11 mouse cellular contexts compared by ENCODE assay signal in the genomic region with DNA sequence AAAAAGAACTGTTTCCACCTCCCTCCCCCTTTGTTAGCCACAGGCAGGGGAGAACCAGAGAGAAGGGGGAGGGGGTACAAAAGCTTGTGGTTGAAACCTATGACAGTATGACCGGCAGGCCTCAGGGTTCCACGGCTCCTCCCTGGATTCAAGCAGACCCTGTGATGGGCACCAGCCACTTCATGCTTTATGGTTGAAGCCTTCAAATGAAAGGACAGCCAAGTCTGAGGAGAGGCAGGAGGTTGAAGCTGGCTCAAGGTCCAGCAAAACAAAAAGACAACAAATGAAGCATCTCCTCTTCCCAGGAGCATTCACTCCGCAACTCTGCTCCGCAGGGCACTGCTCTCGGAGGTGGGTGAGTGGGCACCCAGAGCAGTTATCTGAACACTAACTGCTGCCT. TPM values are rescaled to one million over a fixed set of nuclear protein-coding genes. Genes with fewer than 3 reads are reported as not detected.
DNase-seq lines count a peak whose midpoint lies in the region; ATAC-seq lines count a peak whose summit lies in the region.
"Had no signal": no experiment of that assay in that cellular context is flagged by ENCODE, and none has a peak within 500 bp of the region (broad histone marks: within the 10 kb centered on the region; RNA-seq: fewer than 3 reads in every experiment).

No protein-coding gene starts in this region.

- no peaks in the 10 kb centered on the region for H3K27me3 ChIP-seq in intestine, embryonic 15.5 days (replicated peaks)
- no peaks in the 10 kb centered on the region for H3K27me3 ChIP-seq in intestine, embryonic 16.5 days (replicated peaks; ENCODE audit: control insufficient read depth, insufficient read depth, low read length)
- no peaks in the 10 kb centered on the region for H3K27me3 ChIP-seq in midbrain, embryonic 13.5 days
- H3K27me3 ChIP-seq in midbrain, embryonic 14.5 days (ENCODE audit: control insufficient read depth, insufficient read depth, low read length): no peaks in the 10 kb centered on the region

- H3K9ac ChIP-seq in intestine, embryonic 15.5 days: no peak overlapping the region
- no peak overlapping the region for H3K9ac ChIP-seq in intestine, embryonic 16.5 days (ENCODE audit: low read depth, low read length)
- 0 out of 2 replicates have a peak overlapping the region, but pooled peaks have one; percentile 36 for H3K9ac ChIP-seq in midbrain, embryonic 13.5 days (replicated peaks)
- no peak overlapping the region for H3K9ac ChIP-seq in midbrain, embryonic 14.5 days (replicated peaks; ENCODE audit: low read length)
- H3K9ac ChIP-seq: liver, embryonic 14.5 days had no signal

- H3K4me2 ChIP-seq in intestine, embryonic 15.5 days (replicated peaks): no peak overlapping the region
- no peak overlapping the region for H3K4me2 ChIP-seq in intestine, embryonic 16.5 days (ENCODE audit: low read depth, low read length)
- no peak overlapping the region for H3K4me2 ChIP-seq in midbrain, embryonic 13.5 days (replicated peaks)
- no peak overlapping the region for H3K4me2 ChIP-seq in midbrain, embryonic 14.5 days (ENCODE audit: low read length)

- H3K27ac ChIP-seq in intestine, embryonic 15.5 days: peak overlapping the region; percentile 40; the same call in 1 of the 2 replicates
- no peak overlapping the region for H3K27ac ChIP-seq in intestine, embryonic 16.5 days (ENCODE audit: low read length)
- H3K27ac ChIP-seq in midbrain, embryonic 13.5 days: no peak overlapping the region
- H3K27ac ChIP-seq in midbrain, embryonic 14.5 days (replicated peaks; ENCODE audit: low read depth, low read length): no peak overlapping the region
- H3K27ac ChIP-seq: limb, embryonic 10.5 days; liver, embryonic 14.5 days had no signal

- whole genome bisulfite sequencing in intestine, embryonic 15.5 days: 79% methylated on average over 5 of the region's 5 CpGs
- WGBS in intestine, embryonic 16.5 days: 82% methylated on average over 5 of the region's 5 CpGs
- whole genome bisulfite sequencing in midbrain, embryonic 13.5 days: 74% methylated on average over 5 of the region's 5 CpGs
- WGBS in midbrain, embryonic 14.5 days: 72% methylated on average over 5 of the region's 5 CpGs

- no peak overlapping the region for H3K4me3 ChIP-seq in intestine, embryonic 15.5 days (replicated peaks)
- H3K4me3 ChIP-seq in intestine, embryonic 16.5 days (ENCODE audit: low read length): no peak overlapping the region
- no peak overlapping the region for H3K4me3 ChIP-seq in midbrain, embryonic 13.5 days (replicated peaks)
- H3K4me3 ChIP-seq in midbrain, embryonic 14.5 days (replicated peaks; ENCODE audit: low read depth, low read length): no peak overlapping the region
- H3K4me3 ChIP-seq: limb, embryonic 10.5 days had no signal

- H3K36me3 ChIP-seq in intestine, embryonic 15.5 days: peaks cover 25% of the 10 kb centered on the region
- no peaks in the 10 kb centered on the region for H3K36me3 ChIP-seq in intestine, embryonic 16.5 days (ENCODE audit: control insufficient read depth, insufficient read depth, low read length)
- peaks cover 55% of the 10 kb centered on the region for H3K36me3 ChIP-seq in midbrain, embryonic 13.5 days
- peaks cover 39% of the 10 kb centered on the region for H3K36me3 ChIP-seq in midbrain, embryonic 14.5 days (ENCODE audit: control insufficient read depth, insufficient read depth, low read length)

- no peak for ATAC-seq in intestine, embryonic 15.5 days
- ATAC-seq in intestine, embryonic 16.5 days: no peak
- ATAC-seq in midbrain, embryonic 13.5 days: no peak
- ATAC-seq in midbrain, embryonic 14.5 days (ENCODE audit: low FRiP score, low TSS enrichment): no peak
- ATAC-seq: inflammation-experienced regulatory T-cells, adult 6 months had no signal

- H3K4me1 ChIP-seq in intestine, embryonic 15.5 days (replicated peaks): no peaks in the 10 kb centered on the region
- no peaks in the 10 kb centered on the region for H3K4me1 ChIP-seq in intestine, embryonic 16.5 days (ENCODE audit: control insufficient read depth, insufficient read depth, low read length)
- no peaks in the 10 kb centered on the region for H3K4me1 ChIP-seq in midbrain, embryonic 13.5 days (replicated peaks)
- H3K4me1 ChIP-seq in midbrain, embryonic 14.5 days (ENCODE audit: control insufficient read depth, insufficient read depth, low read length): no peaks in the 10 kb centered on the region

- DNase-seq in heart, adult 11 months: peak; percentile 81
- no peak for DNase-seq in heart, adult 9 months (ENCODE audit: low spot score in 2 of 2)
- DNase-seq in midbrain, embryonic 14.5 days: no peak
- DNase-seq in frontal cortex, postnatal 10 days (ENCODE audit: low spot score in 2 of 2): no peak
- DNase-seq: thymus, adult 2 months had no signal

- no peaks in the 10 kb centered on the region for H3K9me3 ChIP-seq in intestine, embryonic 15.5 days
- no peaks in the 10 kb centered on the region for H3K9me3 ChIP-seq in intestine, embryonic 16.5 days (ENCODE audit: control insufficient read depth, low read length)
- H3K9me3 ChIP-seq in midbrain, embryonic 13.5 days: no peaks in the 10 kb centered on the region
- H3K9me3 ChIP-seq in midbrain, embryonic 14.5 days (ENCODE audit: control insufficient read depth, low read length): no peaks in the 10 kb centered on the region
- H3K9me3 ChIP-seq: limb, embryonic 10.5 days had no signal

RNA-seq across cellular contexts. Expression of a gene that starts 9.2 kb away (rescaled TPM):
- polyA plus RNA-seq in intestine, embryonic 15.5 days (2015; fragmentation: Nextera tagmentation; extraction: Ambion mirVana): 40.0 and 43.5 TPM in 2 replicates
- 42.9 and 45.1 TPM in 2 replicates for polyA plus RNA-seq in intestine, embryonic 16.5 days (2015; fragmentation: Nextera tagmentation; extraction: Ambion mirVana)
- 11.6 and 13.7 TPM in 2 replicates for polyA plus RNA-seq in midbrain, embryonic 13.5 days (2015; fragmentation: Nextera tagmentation; extraction: Ambion mirVana)
- polyA plus RNA-seq in midbrain, embryonic 14.5 days (2014; fragmentation: Nextera tagmentation; extraction: Ambion mirVana): 6.1 and 13.2 TPM in 2 replicates

RNA-seq across cellular contexts. Expression of a gene that starts 30.1 kb away (rescaled TPM):
- polyA plus RNA-seq in intestine, embryonic 15.5 days (2015; fragmentation: Nextera tagmentation; extraction: Ambion mirVana): 56.9 and 57.9 TPM in 2 replicates
- 45.4 and 48.1 TPM in 2 replicates for polyA plus RNA-seq in intestine, embryonic 16.5 days (2015; fragmentation: Nextera tagmentation; extraction: Ambion mirVana)
- 29.9 and 32.7 TPM in 2 replicates for polyA plus RNA-seq in midbrain, embryonic 13.5 days (2015; fragmentation: Nextera tagmentation; extraction: Ambion mirVana)
- polyA plus RNA-seq in midbrain, embryonic 14.5 days (2014; fragmentation: Nextera tagmentation; extraction: Ambion mirVana): 25.7 and 29.9 TPM in 2 replicates

RNA-seq across cellular contexts. Expression of a gene that starts 30.1 kb away (rescaled TPM):
- 0.10 TPM in 1 of 2 replicates, not detected in the other for polyA plus RNA-seq in intestine, embryonic 15.5 days (2015; fragmentation: Nextera tagmentation; extraction: Ambion mirVana)
- polyA plus RNA-seq in intestine, embryonic 16.5 days (2015; fragmentation: Nextera tagmentation; extraction: Ambion mirVana): 0.05 and 0.12 TPM in 2 replicates
- 0.24 and 0.36 TPM in 2 replicates for polyA plus RNA-seq in midbrain, embryonic 13.5 days (2015; fragmentation: Nextera tagmentation; extraction: Ambion mirVana)
- 0.11 and 0.12 TPM in 2 replicates for polyA plus RNA-seq in midbrain, embryonic 14.5 days (2014; fragmentation: Nextera tagmentation; extraction: Ambion mirVana)
- polyA plus RNA-seq: inflammation-experienced regulatory T-cells, adult 6 months; thymus, adult 2 months had no signal

RNA-seq across cellular contexts. Expression of a gene that starts 36.4 kb away (rescaled TPM):
- 3.1 and 3.5 TPM in 2 replicates for polyA plus RNA-seq in intestine, embryonic 15.5 days (2015; fragmentation: Nextera tagmentation; extraction: Ambion mirVana)
- 2.7 and 3.0 TPM in 2 replicates for polyA plus RNA-seq in intestine, embryonic 16.5 days (2015; fragmentation: Nextera tagmentation; extraction: Ambion mirVana)
- 1.9 and 2.5 TPM in 2 replicates for polyA plus RNA-seq in midbrain, embryonic 13.5 days (2015; fragmentation: Nextera tagmentation; extraction: Ambion mirVana)
- 3.7 and 4.0 TPM in 2 replicates for polyA plus RNA-seq in midbrain, embryonic 14.5 days (2014; fragmentation: Nextera tagmentation; extraction: Ambion mirVana)
- polyA plus RNA-seq: inflammation-experienced regulatory T-cells, adult 6 months; limb, embryonic 10.5 days had no signal

RNA-seq across cellular contexts. Expression of a gene that starts 41.9 kb away (rescaled TPM):
- polyA plus RNA-seq in intestine, embryonic 15.5 days (2015; fragmentation: Nextera tagmentation; extraction: Ambion mirVana): 0.06 and 0.10 TPM in 2 replicates
- polyA plus RNA-seq in intestine, embryonic 16.5 days (2015; fragmentation: Nextera tagmentation; extraction: Ambion mirVana): 0.18 and 0.24 TPM in 2 replicates
- polyA plus RNA-seq in midbrain, embryonic 13.5 days (2015; fragmentation: Nextera tagmentation; extraction: Ambion mirVana): 0.16 TPM in 1 of 2 replicates, not detected in the other
- 0.09 and 0.11 TPM in 2 replicates for polyA plus RNA-seq in midbrain, embryonic 14.5 days (2014; fragmentation: Nextera tagmentation; extraction: Ambion mirVana)
- polyA plus RNA-seq: inflammation-experienced regulatory T-cells, adult 6 months; liver, embryonic 14.5 days had no signal
